Mouse (Mus musculus) intestine, embryonic 15.5 days (tissue): ENCODE results near the gene Slc35c1. TPM values are rescaled to one million over a fixed set of nuclear protein-coding genes. Genes with fewer than 3 reads are reported as not detected.

Source experiments
- ATAC-seq: fragments of 200-750 bp; cut with Nextera tagmentation; 2 replicates; pipeline ENCODE4 v1.8.0; 2017; ENCODE audit warnings: moderate TSS enrichment, moderate library complexity
- H3K27ac ChIP-seq: fragments of 300-500 bp; sonication (generic); 2 replicates; pipeline ENCODE4 v1.5.1; 2015; ENCODE audit warnings: mild to moderate bottlenecking, inconsistent platforms
- H3K27me3 ChIP-seq: fragments of 300-500 bp; sonication (generic); replicated peaks from 2 replicates; pipeline ENCODE4 v1.6.1; 2015; ENCODE audit warnings: inconsistent platforms
- H3K36me3 ChIP-seq: fragments of 300-500 bp; sonication (generic); 2 replicates; pipeline ENCODE4 v1.6.1; 2015; ENCODE audit warnings: inconsistent platforms
- H3K4me1 ChIP-seq: fragments of 300-500 bp; sonication (generic); replicated peaks from 2 replicates; pipeline ENCODE4 v1.6.1; 2015; ENCODE audit warnings: inconsistent platforms
- H3K4me2 ChIP-seq: fragments of 300-500 bp; sonication (generic); replicated peaks from 2 replicates; pipeline ENCODE4 v1.6.1; 2015; ENCODE audit warnings: mild to moderate bottlenecking, inconsistent platforms
- H3K4me3 ChIP-seq: fragments of 300-500 bp; sonication (generic); replicated peaks from 2 replicates; pipeline ENCODE4 v1.5.1; 2015; ENCODE audit warnings: inconsistent platforms
- H3K9ac ChIP-seq: fragments of 300-500 bp; sonication (generic); 2 replicates; pipeline ENCODE4 v1.6.1; 2015; ENCODE audit warnings: inconsistent platforms
- H3K9me3 ChIP-seq: fragments of 300-500 bp; sonication (generic); 2 replicates; pipeline ENCODE4 v1.6.1; 2016; ENCODE audit warnings: inconsistent platforms
- WGBS: fragments of 180-500 bp; shearing (Covaris S2); methylation state at CpG from one replicate; pipeline ENCODE4 v1.1.7; 2015; 5-methylcytosine and 5-hydroxymethylcytosine counted together
- polyA plus RNA-seq: library from polyadenylated mRNA; unstranded; fragments of >200 nt; fragmentation: Nextera tagmentation; extraction: Ambion mirVana; gene quantifications from 2 replicates; pipeline ENCODE4 v1.2.1, GENCODE M21; 2015

Slc35c1 gene
- polyA plus RNA-seq, 1 experiment from 2014 or later, result 37.3 TPM

- Histone ChIP-seq H3K4me2 (no peak overlapping the region), H3K36me3 (peaks cover 38% of the 10 kb centered on the region), H3K9me3 (no peaks in the 10 kb centered on the region), H3K27ac (no peak overlapping the region), H3K4me1 (peaks cover 32% of the 10 kb centered on the region), H3K9ac (no peak overlapping the region), H3K27me3 (no peaks in the 10 kb centered on the region), H3K4me3 (no peak overlapping the region)
- ATAC-seq, result no peak
- 63% methylated on average over 10 of the region's 10 CpGs for WGBS
These were observed 37.8 kb downstream of the Slc35c1 start for GRCm38 (mm10) chr2:92422388-92423135.

- Histone ChIP-seq H3K4me1 (peaks cover 31% of the 10 kb centered on the region), H3K4me2 (no peak overlapping the region), H3K9ac (no peak overlapping the region), H3K4me3 (no peak overlapping the region), H3K27me3 (no peaks in the 10 kb centered on the region), H3K36me3 (peaks cover 42% of the 10 kb centered on the region), H3K9me3 (no peaks in the 10 kb centered on the region), H3K27ac (no peak overlapping the region)
- 89% methylated on average over 7 of the region's 7 CpGs for WGBS
- ATAC-seq, result no peak
These were observed 38.5 kb downstream of the Slc35c1 start for GRCm38 (mm10) chr2:92421723-92422387.

- H3K9ac ChIP-seq, result no peak overlapping the region
- no peak overlapping the region for H3K4me3 ChIP-seq
- 88% methylated on average over 10 of the region's 10 CpGs for WGBS
- no peaks in the 10 kb centered on the region for H3K4me1 ChIP-seq
- no peaks in the 10 kb centered on the region for H3K9me3 ChIP-seq
- no peak overlapping the region for H3K4me2 ChIP-seq
- no peaks in the 10 kb centered on the region for H3K27me3 ChIP-seq
- H3K27ac ChIP-seq, result no peak overlapping the region
- no peak for ATAC-seq
- peaks cover 61% of the 10 kb centered on the region for H3K36me3 ChIP-seq
These were observed 48.6 kb downstream of the Slc35c1 start for GRCm38 (mm10) chr2:92411705-92412104.

DNA sequence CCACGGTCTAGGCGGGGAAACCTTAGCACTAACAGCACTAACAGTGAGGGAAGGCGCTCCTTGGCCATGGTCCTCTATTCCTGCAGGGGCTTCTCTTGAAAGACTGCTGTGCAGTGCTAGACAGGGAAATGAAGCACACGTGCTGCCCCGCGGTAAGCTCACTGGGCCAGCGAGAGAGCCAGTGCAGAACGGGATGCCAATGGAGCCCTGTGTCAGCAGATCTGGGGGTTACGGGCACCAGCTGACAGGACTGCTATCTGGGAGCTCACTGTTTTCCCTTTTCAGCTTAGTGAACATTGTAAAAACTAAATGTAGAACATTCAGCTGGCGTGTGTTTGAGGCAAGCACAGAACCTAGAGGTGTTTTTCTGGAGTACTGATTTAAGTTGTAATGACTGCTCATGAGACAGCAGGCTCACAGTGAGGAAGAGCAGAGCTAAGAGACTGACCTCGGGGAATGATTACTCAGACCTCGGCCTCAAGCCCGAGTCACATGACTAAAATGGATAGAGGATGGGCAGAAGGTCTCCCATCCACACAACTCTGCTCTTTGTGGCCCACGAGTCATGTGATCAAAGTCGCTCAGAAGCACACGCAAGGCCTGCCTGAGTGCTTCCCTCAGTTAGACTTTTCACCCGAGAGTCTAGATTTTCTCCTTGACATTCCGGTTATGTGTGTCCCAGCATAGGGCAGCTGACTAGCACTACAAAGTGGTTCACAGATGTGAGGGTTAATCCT, 51.9 kb downstream of the Slc35c1 start:
- no peak overlapping the region for H3K27ac ChIP-seq
- no peaks in the 10 kb centered on the region for H3K9me3 ChIP-seq
- H3K4me3 ChIP-seq, result no peak overlapping the region
- WGBS, result 83% methylated on average over 18 of the region's 18 CpGs
- no peaks in the 10 kb centered on the region for H3K27me3 ChIP-seq
- H3K36me3 ChIP-seq, result peaks cover 40% of the 10 kb centered on the region
- no peaks in the 10 kb centered on the region for H3K4me1 ChIP-seq
- no peak for ATAC-seq
- no peak overlapping the region for H3K4me2 ChIP-seq
- no peak overlapping the region for H3K9ac ChIP-seq

DNA sequence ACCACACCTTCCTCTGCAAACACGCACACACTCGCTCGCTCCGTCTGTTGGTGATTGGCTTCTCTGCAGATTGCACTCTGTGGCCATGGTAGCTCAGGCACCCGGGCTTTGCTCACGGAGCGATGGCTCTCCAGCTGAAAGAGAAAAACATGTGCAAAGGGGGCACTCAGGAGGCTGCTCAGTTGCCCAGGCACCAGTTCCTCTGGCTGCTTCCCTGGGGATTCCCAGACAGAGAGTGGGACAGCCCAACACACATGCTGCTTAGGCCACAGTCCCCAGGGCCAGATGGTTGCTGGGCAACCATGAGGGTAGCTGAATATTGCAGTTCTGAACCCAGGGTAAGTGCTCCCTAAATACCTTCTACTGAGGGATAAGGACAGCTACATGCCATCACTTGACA, 54.7 kb downstream of the Slc35c1 start:
- Histone ChIP-seq H3K4me2 (no peak overlapping the region), H3K9me3 (no peaks in the 10 kb centered on the region), H3K27me3 (0 out of 2 replicates have a peak, but pooled peaks cover 2% of the 10 kb centered on the region), H3K27ac (no peak overlapping the region), H3K4me3 (no peak overlapping the region), H3K9ac (no peak overlapping the region), H3K36me3 (peaks cover 21% of the 10 kb centered on the region), H3K4me1 (0 out of 2 replicates have a peak, but pooled peaks cover 4% of the 10 kb centered on the region)
- ATAC-seq, result no peak
- WGBS, result 81% methylated on average over 7 of the region's 7 CpGs

DNA sequence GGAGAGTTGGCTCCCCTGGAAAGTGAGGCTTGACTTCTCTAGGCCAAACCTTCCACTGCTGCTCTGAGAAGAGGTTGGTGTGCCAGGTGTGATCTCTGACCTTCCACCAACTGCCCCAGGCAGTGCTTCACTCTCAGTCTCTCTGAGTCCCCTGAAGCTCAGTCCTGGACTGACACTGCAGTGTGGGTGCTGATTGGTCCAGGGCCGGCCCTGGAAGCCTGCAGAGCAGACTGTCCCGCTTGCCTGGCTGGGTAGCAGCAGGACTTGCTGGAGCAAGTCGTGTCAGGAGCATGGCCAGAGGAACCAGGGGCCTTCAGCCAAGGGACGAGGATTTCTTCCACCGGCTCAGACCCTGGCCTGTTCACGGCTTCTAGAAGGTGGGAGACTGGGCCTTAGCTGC, 55.6 kb downstream of the Slc35c1 start:
- no peaks in the 10 kb centered on the region for H3K9me3 ChIP-seq
- 0 out of 2 replicates have a peak, but pooled peaks cover 6% of the 10 kb centered on the region for H3K27me3 ChIP-seq
- 82% methylated on average over 6 of the region's 6 CpGs for WGBS
- peaks cover 17% of the 10 kb centered on the region for H3K36me3 ChIP-seq
- ATAC-seq, result no peak
- H3K4me3 ChIP-seq, result no peak overlapping the region
- no peak overlapping the region for H3K4me2 ChIP-seq
- 0 out of 2 replicates have a peak, but pooled peaks cover 4% of the 10 kb centered on the region for H3K4me1 ChIP-seq
- no peak overlapping the region for H3K27ac ChIP-seq
- no peak overlapping the region for H3K9ac ChIP-seq

- Histone ChIP-seq H3K36me3 (peaks cover 12% of the 10 kb centered on the region), H3K9me3 (no peaks in the 10 kb centered on the region), H3K4me1 (0 out of 2 replicates have a peak, but pooled peaks cover 4% of the 10 kb centered on the region), H3K27ac (no peak overlapping the region), H3K27me3 (0 out of 2 replicates have a peak, but pooled peaks cover 6% of the 10 kb centered on the region), H3K9ac (no peak overlapping the region), H3K4me2 (no peak overlapping the region), H3K4me3 (no peak overlapping the region)
- no peak for ATAC-seq
- 89% methylated on average over 5 of the region's 5 CpGs for WGBS
These were observed 56.5 kb downstream of the Slc35c1 start for GRCm38 (mm10) chr2:92403776-92404319.

Other genes with a start within 250 kb of the Slc35c1 start
- gene Pex16, start 85.9 kb downstream of the Slc35c1 start, polyA plus RNA-seq, result 41.6 and 45.8 TPM in 2 replicates
- gene Large2, start 85.7 kb downstream of the Slc35c1 start, polyA plus RNA-seq, result 10.0 and 11.8 TPM in 2 replicates
- gene 1700029I15Rik, start 78.0 kb downstream of the Slc35c1 start, polyA plus RNA-seq, result 2.9 and 3.0 TPM in 2 replicates
- gene Mapk8ip1, start 59.3 kb downstream of the Slc35c1 start, polyA plus RNA-seq, result 19.4 and 21.3 TPM in 2 replicates
- 14.5 and 15.8 TPM in 2 replicates for gene Cry2, start 26.5 kb downstream of the Slc35c1 start, polyA plus RNA-seq
- gene Chst1, start 139.2 kb upstream of the Slc35c1 start, polyA plus RNA-seq, result 4.1 and 4.5 TPM in 2 replicates